Mouse (Mus musculus) small intestine, adult 2 months (tissue): Measurements from ENCODE around the gene Efna1.

ENCODE experiments used
- CTCF ChIP-seq: fragments of 200-500 bp; IDR thresholded peaks from 2 replicates; pipeline ENCODE4 v1.5.1; 2012; ENCODE audit warnings: low read depth, mild to moderate bottlenecking, control low read depth, inconsistent platforms, low read length, moderate library complexity, mixed read lengths; ENCODE audit not compliant: insufficient replicate concordance, insufficient read length; ENCODE audit errors: extremely low read depth
- POLR2A ChIP-seq: fragments of 200-500 bp; IDR thresholded peaks from 2 replicates; pipeline ENCODE4 v1.6.1; 2012; ENCODE audit warnings: low read depth, mild to moderate bottlenecking, control low read depth, inconsistent platforms, low read length, moderate library complexity

GRCm38 (mm10) chr3:89319591-89320350 lies 38.8 kb upstream of the Efna1 start:
- TF ChIP-seq CTCF (no peak), POLR2A (no peak)
